Mouse (Mus musculus) forebrain, postnatal 0 days (tissue): ENCODE measurements at regions not wholly inside any gene's neighbourhood (a gene's known extent, or its start where the extent isn't known, plus 50 kb on each side); places are given as distances from the start of the nearest gene placed in this dataset.

Source experiments
- ATAC-seq: fragments of 200-750 bp; cut with Nextera tagmentation; 2 replicates; pipeline ENCODE4 v1.8.0; 2017; ENCODE audit warnings: mild to moderate bottlenecking, moderate library complexity
- DNase-seq: peaks from one replicate; pipeline ENCODE4 v3.0.0-alpha.2; 2015
- H3K27ac ChIP-seq: fragments of 300-500 bp; sonication (generic); 2 replicates; pipeline ENCODE4 v1.5.1; 2014; ENCODE audit warnings: low read depth, mild to moderate bottlenecking, antibody characterized with exemption, low read length, moderate library complexity, mixed read lengths
- H3K27me3 ChIP-seq: fragments of 300-500 bp; sonication (generic); 2 replicates; pipeline ENCODE4 v1.6.1; 2014; ENCODE audit warnings: mild to moderate bottlenecking, low read length, mixed read lengths; ENCODE audit not compliant: insufficient read depth
- H3K36me3 ChIP-seq: fragments of 300-500 bp; sonication (generic); 2 replicates; pipeline ENCODE4 v1.6.1; 2014; ENCODE audit warnings: mild to moderate bottlenecking, moderate library complexity; ENCODE audit not compliant: insufficient read depth
- H3K4me1 ChIP-seq: fragments of 300-500 bp; sonication (generic); 2 replicates; pipeline ENCODE4 v1.6.1; 2014; ENCODE audit warnings: antibody characterized with exemption; ENCODE audit not compliant: insufficient read depth
- H3K4me2 ChIP-seq: fragments of 300-500 bp; sonication (generic); 2 replicates; pipeline ENCODE4 v1.6.1; 2014; ENCODE audit warnings: low read depth, mild to moderate bottlenecking, moderate library complexity
- H3K4me3 ChIP-seq: fragments of 300-500 bp; sonication (generic); 2 replicates; pipeline ENCODE4 v1.5.1; 2014; ENCODE audit warnings: low read depth, low read length, mixed read lengths
- H3K9ac ChIP-seq: fragments of 300-500 bp; sonication (generic); 2 replicates; pipeline ENCODE4 v1.6.1; 2014; ENCODE audit warnings: mild to moderate bottlenecking
- H3K9me3 ChIP-seq: fragments of 300-500 bp; sonication (generic); 2 replicates; pipeline ENCODE4 v1.6.1; 2016; ENCODE audit warnings: low read length
- CTCF ChIP-seq: sonication (generic); IDR thresholded peaks from 2 replicates; pipeline ENCODE4 v1.5.1; 2016; ENCODE audit warnings: antibody characterized with exemption, control low read depth, low read depth
- WGBS: fragments of 180-500 bp; shearing (Covaris S2); extraction: QIAGEN DNeasy Blood & Tissue Kit; methylation state at CpG from one replicate; pipeline ENCODE4 v1.1.7; 2014; 5-methylcytosine and 5-hydroxymethylcytosine counted together

DNA sequence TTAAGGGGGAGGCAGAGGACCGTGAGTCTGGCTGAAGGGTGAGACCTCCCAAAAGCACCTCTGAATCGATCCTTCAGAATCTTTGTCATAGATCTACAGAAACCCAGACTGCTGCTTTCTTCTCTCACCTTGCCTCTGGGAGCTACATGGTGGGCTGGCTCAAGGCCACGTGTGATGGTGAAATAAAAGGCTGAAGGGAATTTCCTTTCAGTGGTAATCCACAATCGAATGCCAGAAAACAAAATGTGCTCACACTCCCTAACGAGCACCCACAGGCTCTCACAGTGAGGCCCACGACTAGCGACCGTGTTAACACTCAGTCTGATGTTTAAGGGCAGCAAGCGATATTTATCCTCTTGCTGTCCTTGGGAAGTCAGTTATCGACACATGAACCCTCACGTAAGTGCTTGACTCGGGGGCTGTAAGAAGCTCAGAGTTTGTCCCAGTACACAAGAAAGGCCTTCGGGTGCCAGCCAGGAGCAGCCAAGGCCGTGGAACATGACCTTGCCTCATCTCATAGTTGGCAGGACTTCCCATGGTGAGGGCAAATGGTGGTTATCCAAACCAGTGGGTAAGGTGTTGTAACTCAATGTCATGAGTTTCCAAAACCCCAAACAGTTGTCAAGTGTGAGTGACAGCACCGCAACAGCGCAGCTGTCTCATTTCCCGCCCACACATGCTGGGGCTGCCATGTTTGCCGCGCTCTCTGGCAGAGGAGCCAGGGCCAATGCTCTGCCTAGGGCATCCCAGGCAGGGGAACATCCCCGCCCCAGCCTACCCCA is 221.0 kb upstream of the Ankrd55 start:
- H3K4me3 ChIP-seq, result no peak overlapping the region
- no peaks in the 10 kb centered on the region for H3K9me3 ChIP-seq
- no peak overlapping the region for H3K4me2 ChIP-seq
- H3K27me3 ChIP-seq, result no peaks in the 10 kb centered on the region
- no peak overlapping the region for H3K9ac ChIP-seq
- DNase-seq, result no peak
- ATAC-seq, result 0 out of 2 replicates have a peak, but pooled peaks have one; percentile 38
- no peak overlapping the region for H3K27ac ChIP-seq
- no peaks in the 10 kb centered on the region for H3K36me3 ChIP-seq
- H3K4me1 ChIP-seq, result no peaks in the 10 kb centered on the region
- 57% methylated on average over 20 of the region's 20 CpGs for WGBS
- no peak for TF ChIP-seq CTCF

DNA sequence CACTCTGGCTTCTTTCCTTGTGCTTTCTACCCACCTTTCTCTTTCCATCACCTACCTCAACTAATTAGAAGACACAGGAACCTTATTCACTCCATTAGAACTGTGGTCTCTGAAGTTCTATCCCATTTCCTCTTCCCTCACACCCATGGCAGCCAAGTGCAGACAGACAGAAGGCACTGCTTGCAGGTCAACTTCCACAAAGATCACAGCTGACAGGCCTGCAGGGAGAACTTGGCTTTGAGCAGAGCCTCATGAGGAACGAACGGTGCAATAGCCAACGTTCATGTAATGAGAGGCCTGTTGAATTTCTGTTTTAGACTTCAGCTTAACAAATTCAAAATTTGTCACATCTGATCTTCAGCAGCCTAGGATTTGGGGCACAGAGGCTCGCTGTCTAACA is 217.5 kb upstream of the Ankrd55 start:
- no peak overlapping the region for H3K27ac ChIP-seq
- no peak for TF ChIP-seq CTCF
- H3K4me2 ChIP-seq, result no peak overlapping the region
- WGBS, result 78% methylated on average over 4 of the region's 4 CpGs
- no peaks in the 10 kb centered on the region for H3K4me1 ChIP-seq
- no peak overlapping the region for H3K9ac ChIP-seq
- H3K36me3 ChIP-seq, result no peaks in the 10 kb centered on the region
- H3K27me3 ChIP-seq, result no peaks in the 10 kb centered on the region
- H3K9me3 ChIP-seq, result no peaks in the 10 kb centered on the region
- H3K4me3 ChIP-seq, result no peak overlapping the region
- ATAC-seq, result no peak
- no peak for DNase-seq

DNA sequence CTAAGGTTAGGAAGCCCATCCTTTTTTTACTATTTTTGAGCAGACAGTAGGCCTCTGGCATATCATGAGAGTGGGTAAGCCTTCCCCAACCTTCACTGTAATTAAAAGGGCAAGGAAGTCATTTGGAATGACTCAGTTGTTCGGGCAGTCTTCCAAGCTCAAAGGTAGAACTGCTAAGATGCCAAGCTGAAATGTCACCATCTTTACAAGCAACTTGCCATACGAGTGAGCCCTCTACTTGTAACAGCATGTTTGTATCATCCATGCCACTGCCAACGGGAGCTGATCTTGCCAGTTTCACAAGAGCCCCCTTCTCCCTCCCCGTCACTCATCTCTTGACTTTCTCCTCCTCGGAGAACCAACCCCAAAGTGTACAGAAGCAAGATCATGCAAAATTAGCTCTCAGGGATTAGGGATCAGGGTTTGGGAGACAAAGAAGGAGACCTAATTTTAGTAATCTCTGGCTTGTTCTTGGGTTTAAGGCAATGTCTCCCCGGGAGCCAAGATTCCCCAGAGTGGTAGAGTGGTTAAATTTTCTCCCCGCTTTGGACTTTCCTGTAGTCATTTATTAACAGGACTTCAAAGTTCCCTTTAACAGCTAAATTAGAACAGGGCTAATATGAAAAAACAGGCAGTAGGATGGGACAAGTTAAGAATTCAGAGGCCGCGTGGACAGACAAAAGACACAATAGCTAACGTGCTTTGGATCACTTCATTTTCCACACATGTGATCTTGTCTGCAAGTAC is 216.9 kb upstream of the Ankrd55 start:
- DNase-seq (peak; percentile 24), ATAC-seq (no peak)
- no peaks in the 10 kb centered on the region for H3K4me1 ChIP-seq
- H3K4me2 ChIP-seq, result no peak overlapping the region
- H3K27ac ChIP-seq, result no peak overlapping the region
- no peaks in the 10 kb centered on the region for H3K36me3 ChIP-seq
- no peak overlapping the region for H3K4me3 ChIP-seq
- WGBS, result 77% methylated on average over 10 of the region's 10 CpGs
- no peaks in the 10 kb centered on the region for H3K9me3 ChIP-seq
- H3K27me3 ChIP-seq, result no peaks in the 10 kb centered on the region
- TF ChIP-seq CTCF, result no peak
- no peak overlapping the region for H3K9ac ChIP-seq

- no peaks in the 10 kb centered on the region for H3K36me3 ChIP-seq
- H3K4me2 ChIP-seq, result no peak overlapping the region
- 87% methylated on average over 3 of the region's 3 CpGs for WGBS
- ATAC-seq (no peak), DNase-seq (no peak)
- H3K27me3 ChIP-seq, result no peaks in the 10 kb centered on the region
- H3K9ac ChIP-seq, result no peak overlapping the region
- no peak for TF ChIP-seq CTCF
- H3K27ac ChIP-seq, result no peak overlapping the region
- H3K4me1 ChIP-seq, result no peaks in the 10 kb centered on the region
- H3K9me3 ChIP-seq, result no peaks in the 10 kb centered on the region
- H3K4me3 ChIP-seq, result no peak overlapping the region
Observed at GRCm38 (mm10) chr13:112071956-112072314, 216.3 kb upstream of the Ankrd55 start.

DNA sequence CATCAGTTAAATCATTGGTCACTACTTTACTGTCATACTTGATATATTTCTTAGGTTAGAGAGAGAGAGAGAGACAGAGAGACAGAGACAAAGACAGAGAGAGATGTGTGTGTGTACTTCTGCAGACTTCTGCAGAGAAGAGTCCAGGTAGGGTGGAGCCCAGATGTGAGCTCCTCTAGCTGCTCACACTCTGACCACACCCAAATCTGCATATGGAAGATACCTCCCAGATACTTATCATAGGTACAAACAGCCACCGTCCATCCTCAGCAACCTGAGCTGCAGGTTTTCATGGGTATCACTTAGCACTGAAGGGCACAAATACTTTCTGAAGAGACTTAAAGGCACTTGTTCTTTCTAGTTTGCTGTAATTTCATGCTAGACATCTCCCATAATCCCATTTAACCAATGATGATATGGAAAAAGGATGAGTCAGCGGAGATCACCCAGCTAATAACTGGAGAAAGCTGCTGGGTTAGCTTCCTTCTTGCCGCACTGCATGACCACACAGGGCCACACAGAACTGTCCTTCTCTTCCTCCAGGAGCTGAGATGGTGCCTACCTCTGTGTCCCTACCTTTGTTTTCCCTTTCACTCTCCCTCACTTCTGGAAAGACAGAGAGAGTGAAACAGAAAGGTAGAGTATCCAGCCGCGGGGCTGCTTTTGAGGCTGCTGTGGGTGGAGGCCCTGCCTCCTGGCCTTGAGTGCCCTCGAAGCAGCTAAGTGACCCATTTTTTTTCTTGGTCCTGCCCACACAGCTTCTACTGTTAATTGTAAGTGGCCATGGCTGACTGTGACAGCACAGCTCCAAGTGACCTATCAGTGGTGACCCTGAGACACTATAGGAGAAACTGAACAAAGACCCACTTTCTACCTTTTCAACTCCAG is 214.5 kb upstream of the Ankrd55 start:
- TF ChIP-seq CTCF, result no peak
- DNase-seq, result no peak
- Histone ChIP-seq H3K4me2 (no peak overlapping the region), H3K36me3 (no peaks in the 10 kb centered on the region), H3K4me1 (no peaks in the 10 kb centered on the region), H3K9ac (no peak overlapping the region), H3K9me3 (no peaks in the 10 kb centered on the region), H3K4me3 (no peak overlapping the region), H3K27ac (no peak overlapping the region), H3K27me3 (no peaks in the 10 kb centered on the region)
- 87% methylated on average over 6 of the region's 6 CpGs for WGBS
- no peak for ATAC-seq

DNA sequence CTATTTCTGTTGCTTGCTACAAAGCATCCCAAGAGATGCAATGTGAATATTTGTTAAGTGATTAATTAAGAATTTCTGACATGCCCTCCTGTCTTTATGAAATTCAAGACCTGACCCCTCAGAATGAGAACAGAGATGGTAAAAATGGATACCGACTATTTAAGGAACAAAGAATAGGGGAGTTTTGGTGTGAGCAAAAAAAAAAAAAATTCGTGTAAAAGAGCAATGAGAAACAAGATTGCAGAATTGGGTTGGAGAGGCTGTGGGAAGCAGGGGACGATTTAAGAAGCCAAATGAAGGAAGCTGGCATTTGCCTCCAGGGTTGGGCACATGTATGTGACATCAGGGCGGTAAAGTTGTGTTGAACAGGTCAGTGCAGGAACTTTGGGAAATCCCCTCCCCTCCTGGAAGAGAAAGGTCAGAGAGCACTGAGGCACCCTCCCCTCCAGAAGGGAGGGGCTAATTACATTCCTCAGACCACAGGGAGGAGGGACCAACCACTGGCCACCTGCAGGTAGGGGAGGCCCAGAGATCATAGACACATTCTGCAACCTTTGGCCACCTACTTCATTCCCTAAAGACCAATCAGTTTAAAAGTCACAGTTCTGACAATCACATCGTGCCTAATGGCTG is 212.3 kb upstream of the Ankrd55 start:
- WGBS, result 63% methylated on average over 5 of the region's 5 CpGs
- no peak overlapping the region for H3K9ac ChIP-seq
- ATAC-seq, result no peak
- H3K27me3 ChIP-seq, result no peaks in the 10 kb centered on the region
- no peaks in the 10 kb centered on the region for H3K36me3 ChIP-seq
- H3K4me3 ChIP-seq, result no peak overlapping the region
- no peak for TF ChIP-seq CTCF
- DNase-seq, result no peak
- no peak overlapping the region for H3K4me2 ChIP-seq
- H3K27ac ChIP-seq, result no peak overlapping the region
- no peaks in the 10 kb centered on the region for H3K9me3 ChIP-seq
- no peaks in the 10 kb centered on the region for H3K4me1 ChIP-seq
